25 mouse cellular contexts compared by ENCODE assay signal in the genomic region with DNA sequence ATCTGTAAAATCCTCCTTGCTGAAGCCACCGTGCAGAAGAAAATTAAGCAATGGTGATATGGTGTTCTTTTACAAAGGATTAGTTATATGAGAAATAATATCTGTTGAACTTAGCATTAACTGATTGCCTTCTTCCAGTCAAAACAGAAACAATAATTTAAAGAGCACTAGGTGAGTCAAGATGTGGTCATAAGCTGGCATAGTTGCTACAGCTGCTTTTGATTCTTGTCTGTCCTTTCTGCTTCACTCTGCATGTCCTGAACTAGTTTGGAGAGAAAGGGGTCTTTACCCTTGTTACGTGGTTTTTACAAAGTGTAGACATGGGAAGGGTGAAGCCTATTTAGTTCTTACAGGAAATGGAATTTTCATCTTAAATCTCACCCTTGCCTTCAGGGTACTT.
"Had no signal": no experiment of that assay in that cellular context is flagged by ENCODE, and none has a peak within 500 bp of the region (broad histone marks: within the 10 kb centered on the region; RNA-seq: fewer than 3 reads in every experiment).

No protein-coding gene starts in this region.

- DNase-seq: gastrocnemius, postnatal 14 days; heart, adult 18-20 months; heart, postnatal 10 days; heart, postnatal 4 days; kidney, adult 18-20 months; kidney, adult 8-10 months; kidney, postnatal 10 days; kidney, postnatal 25 days; kidney, postnatal 4 days; layer of hippocampus, adult 9-11 months; layer of hippocampus, postnatal 36 days; left cerebral cortex, postnatal 4 days had no signal

- H3K9ac ChIP-seq: heart, embryonic 12.5 days; hindbrain, embryonic 12.5 days; hindbrain, embryonic 14.5 days; intestine, embryonic 15.5 days; limb, embryonic 13.5 days; limb, embryonic 15.5 days; liver, embryonic 12.5 days; liver, embryonic 14.5 days had no signal

- H3K4me1 ChIP-seq: intestine, embryonic 15.5 days had no signal

- H3K4me2 ChIP-seq: heart, embryonic 12.5 days; hindbrain, embryonic 12.5 days; hindbrain, embryonic 14.5 days; intestine, embryonic 15.5 days; limb, embryonic 13.5 days; limb, embryonic 15.5 days; liver, embryonic 12.5 days had no signal

- H3K4me3 ChIP-seq: heart, embryonic 10.5 days; heart, embryonic 12.5 days; hindbrain, embryonic 10.5 days; hindbrain, embryonic 12.5 days; intestine, embryonic 15.5 days; limb, embryonic 13.5 days; limb, embryonic 15.5 days; liver, embryonic 12.5 days had no signal

- H3K27me3 ChIP-seq: heart, embryonic 12.5 days; hindbrain, embryonic 12.5 days; intestine, embryonic 15.5 days; limb, embryonic 13.5 days; limb, embryonic 15.5 days; liver, embryonic 12.5 days had no signal

- H3K36me3 ChIP-seq: heart, embryonic 10.5 days; heart, embryonic 12.5 days; hindbrain, embryonic 10.5 days; hindbrain, embryonic 12.5 days; intestine, embryonic 15.5 days; limb, embryonic 15.5 days had no signal

- ATAC-seq: hindbrain, embryonic 16.5 days; inflammation-experienced regulatory T-cells, adult 6 months; intestine, embryonic 15.5 days; intestine, postnatal 0 days; liver, embryonic 12.5 days had no signal

- H3K27ac ChIP-seq: heart, embryonic 10.5 days; hindbrain, embryonic 10.5 days; hindbrain, embryonic 12.5 days; hindbrain, embryonic 14.5 days; intestine, embryonic 15.5 days; limb, embryonic 13.5 days; limb, embryonic 15.5 days; liver, embryonic 12.5 days; liver, embryonic 14.5 days had no signal

- H3K9me3 ChIP-seq: heart, embryonic 10.5 days; heart, embryonic 12.5 days; hindbrain, embryonic 10.5 days; hindbrain, embryonic 12.5 days; intestine, embryonic 15.5 days; limb, embryonic 13.5 days; limb, embryonic 15.5 days; liver, embryonic 12.5 days had no signal
